Mouse (Mus musculus): ENCODE results near the gene Tpra1. TPM values are rescaled to one million over a fixed set of nuclear protein-coding genes. Genes with fewer than 3 reads are reported as not detected.

Tpra1 gene
- polyA plus RNA-seq, 1 experiment from 2014 or later = 60.3 TPM

GRCm38 (mm10) chr6:88885644-88886416, 16.2 kb upstream of the Tpra1 start:
- Histone ChIP-seq H3K9me3 (replicated peaks; ENCODE audit: control insufficient read depth, low read length) (no peaks in the 10 kb centered on the region), H3K36me3 (ENCODE audit: control insufficient read depth, insufficient read depth) (peaks cover 86% of the 10 kb centered on the region), H3K4me1 (ENCODE audit: control insufficient read depth, low read depth, low read length) (peaks cover 11% of the 10 kb centered on the region), H3K27me3 (ENCODE audit: control insufficient read depth, insufficient read depth, low read depth, low read length) (no peaks in the 10 kb centered on the region), H3K27ac (ENCODE audit: low read length) (no peak overlapping the region), H3K9ac (ENCODE audit: low read depth, low read length) (no peak overlapping the region), H3K4me2 (ENCODE audit: low read depth, low read length) (no peak overlapping the region), H3K4me3 (ENCODE audit: low read depth, low read length) (no peak overlapping the region)
- WGBS (ENCODE audit: insufficient replicate concordance) = 85% methylated on average over 12 of the region's 12 CpGs
- ATAC-seq (ENCODE audit: low read depth) = no peak

DNA sequence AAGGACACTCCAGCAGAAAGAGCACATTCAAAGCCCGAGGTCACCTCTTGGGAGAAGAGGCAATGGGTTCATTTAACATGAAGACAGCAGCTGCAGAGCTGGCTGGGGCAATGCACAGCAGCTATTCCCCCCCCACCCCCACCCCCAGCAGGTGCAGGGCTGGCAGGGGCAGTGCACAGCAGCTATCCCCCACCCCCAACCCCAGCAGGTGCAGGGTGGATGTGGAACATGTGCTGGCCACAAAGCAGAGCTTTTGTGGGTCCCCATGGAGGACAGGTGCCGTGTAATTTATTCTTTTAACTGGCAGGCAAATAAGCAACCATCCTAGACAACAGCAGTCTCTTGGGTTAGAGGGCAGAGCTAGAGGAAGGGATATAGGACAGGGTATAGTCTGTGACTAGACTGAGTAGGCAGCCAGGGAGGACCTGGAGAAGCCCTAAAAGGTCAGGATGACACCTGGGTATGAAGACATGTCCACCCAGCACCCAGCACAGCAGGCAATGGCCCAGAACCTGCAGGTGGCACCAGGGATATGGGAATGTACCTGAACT, 15.6 kb upstream of the Tpra1 start:
- 85% methylated on average over 2 of the region's 2 CpGs for WGBS (ENCODE audit: insufficient replicate concordance)
- Histone ChIP-seq H3K9me3 (replicated peaks; ENCODE audit: control insufficient read depth, low read length) (no peaks in the 10 kb centered on the region), H3K4me2 (ENCODE audit: low read depth, low read length) (no peak overlapping the region), H3K27ac (ENCODE audit: low read length) (no peak overlapping the region), H3K4me3 (ENCODE audit: low read depth, low read length) (no peak overlapping the region), H3K36me3 (ENCODE audit: control insufficient read depth, insufficient read depth) (peaks cover 93% of the 10 kb centered on the region), H3K27me3 (ENCODE audit: control insufficient read depth, insufficient read depth, low read depth, low read length) (no peaks in the 10 kb centered on the region), H3K9ac (ENCODE audit: low read depth, low read length) (no peak overlapping the region), H3K4me1 (ENCODE audit: control insufficient read depth, low read depth, low read length) (peaks cover 14% of the 10 kb centered on the region)
- no peak for ATAC-seq (ENCODE audit: low read depth)

DNA sequence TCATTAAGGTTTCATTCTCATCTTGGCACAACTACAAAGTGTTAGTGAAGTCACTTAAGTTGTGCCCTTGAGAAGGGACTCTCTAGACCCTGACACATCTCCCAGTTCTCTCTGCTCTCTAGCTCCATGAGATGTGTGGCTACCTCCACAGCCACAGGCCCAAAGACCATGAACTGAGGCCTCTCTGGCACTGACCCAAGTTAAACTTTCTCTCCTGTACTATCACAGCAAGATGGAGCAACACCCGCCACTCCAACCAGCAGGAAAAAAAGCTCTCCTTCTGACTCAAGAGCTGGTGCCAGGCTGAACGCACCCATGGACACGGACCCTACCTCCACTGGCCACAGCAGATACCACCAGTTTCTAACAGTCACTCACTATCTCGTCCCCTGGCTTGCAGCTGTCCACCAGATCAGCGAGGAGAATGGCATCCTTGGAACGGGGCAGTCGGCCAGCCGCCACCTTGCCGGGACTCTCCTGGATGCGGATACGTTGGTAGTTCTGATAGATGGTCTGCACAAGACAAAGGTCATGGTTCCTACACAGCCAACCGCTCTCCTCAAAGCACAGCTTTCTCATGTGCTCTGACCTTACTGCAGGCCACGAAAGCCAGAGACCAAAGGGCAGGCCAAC, 12.5 kb upstream of the Tpra1 start:
- peaks cover 14% of the 10 kb centered on the region for H3K4me1 ChIP-seq (ENCODE audit: control insufficient read depth, low read depth, low read length)
- H3K4me3 ChIP-seq (ENCODE audit: low read depth, low read length) = no peak overlapping the region
- no peaks in the 10 kb centered on the region for H3K27me3 ChIP-seq (ENCODE audit: control insufficient read depth, insufficient read depth, low read depth, low read length)
- H3K9me3 ChIP-seq (replicated peaks; ENCODE audit: control insufficient read depth, low read length) = no peaks in the 10 kb centered on the region
- 73% methylated on average over 13 of the region's 13 CpGs for WGBS (ENCODE audit: insufficient replicate concordance)
- no peak overlapping the region for H3K4me2 ChIP-seq (ENCODE audit: low read depth, low read length)
- ATAC-seq (ENCODE audit: low read depth) = peak; percentile 60; the same call in 1 of the 2 replicates
- H3K9ac ChIP-seq (ENCODE audit: low read depth, low read length) = no peak overlapping the region
- H3K27ac ChIP-seq (ENCODE audit: low read length) = peak overlapping the region; percentile 27
- H3K36me3 ChIP-seq (ENCODE audit: control insufficient read depth, insufficient read depth) = peaks cover 94% of the 10 kb centered on the region

DNA sequence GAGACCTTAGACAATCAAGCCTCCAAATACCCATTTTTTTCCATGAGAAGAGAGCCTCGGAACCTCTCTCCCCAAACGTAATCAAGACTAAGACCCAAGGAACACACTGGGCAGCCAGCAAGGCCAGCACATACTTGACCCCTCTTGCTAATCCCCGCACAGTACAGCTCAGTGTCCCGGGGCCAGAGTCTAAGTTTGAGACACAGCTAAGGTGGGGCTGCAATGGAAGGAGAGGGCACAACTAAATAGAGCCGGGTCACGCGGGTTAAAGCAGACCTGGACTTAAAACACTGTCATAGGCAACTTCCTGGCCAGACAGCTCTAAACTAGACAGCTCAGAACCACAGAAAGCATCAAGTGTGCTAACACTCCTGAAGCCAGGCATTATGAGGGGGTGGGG, 11.2 kb upstream of the Tpra1 start:
- no peak for ATAC-seq (ENCODE audit: low read depth)
- Histone ChIP-seq H3K9me3 (replicated peaks; ENCODE audit: control insufficient read depth, low read length) (no peaks in the 10 kb centered on the region), H3K27ac (ENCODE audit: low read length) (no peak overlapping the region), H3K36me3 (ENCODE audit: control insufficient read depth, insufficient read depth) (peaks cover 98% of the 10 kb centered on the region), H3K4me2 (ENCODE audit: low read depth, low read length) (no peak overlapping the region), H3K4me3 (ENCODE audit: low read depth, low read length) (no peak overlapping the region), H3K9ac (ENCODE audit: low read depth, low read length) (no peak overlapping the region), H3K4me1 (ENCODE audit: control insufficient read depth, low read depth, low read length) (peaks cover 20% of the 10 kb centered on the region), H3K27me3 (ENCODE audit: control insufficient read depth, insufficient read depth, low read depth, low read length) (no peaks in the 10 kb centered on the region)
- WGBS (ENCODE audit: insufficient replicate concordance) = 82% methylated on average over 7 of the region's 7 CpGs

GRCm38 (mm10) chr6:88893559-88893958, 8.5 kb upstream of the Tpra1 start:
- Histone ChIP-seq H3K4me2 (ENCODE audit: low read depth, low read length) (no peak overlapping the region), H3K4me3 (ENCODE audit: low read depth, low read length) (no peak overlapping the region), H3K9ac (ENCODE audit: low read depth, low read length) (no peak overlapping the region), H3K9me3 (replicated peaks; ENCODE audit: control insufficient read depth, low read length) (no peaks in the 10 kb centered on the region), H3K36me3 (ENCODE audit: control insufficient read depth, insufficient read depth) (peaks cover 84% of the 10 kb centered on the region), H3K27ac (ENCODE audit: low read length) (no peak overlapping the region), H3K27me3 (ENCODE audit: control insufficient read depth, insufficient read depth, low read depth, low read length) (no peaks in the 10 kb centered on the region), H3K4me1 (ENCODE audit: control insufficient read depth, low read depth, low read length) (peaks cover 38% of the 10 kb centered on the region)
- no peak for ATAC-seq (ENCODE audit: low read depth)
- WGBS (ENCODE audit: insufficient replicate concordance) = 54% methylated on average over 5 of the region's 5 CpGs

- 0 out of 2 replicates have a peak overlapping the region, but pooled peaks have one; percentile 7 for H3K4me3 ChIP-seq (ENCODE audit: low read depth, low read length)
- no peaks in the 10 kb centered on the region for H3K27me3 ChIP-seq (ENCODE audit: control insufficient read depth, insufficient read depth, low read depth, low read length)
- 74% methylated on average over 6 of the region's 6 CpGs for WGBS (ENCODE audit: insufficient replicate concordance)
- no peak for ATAC-seq (ENCODE audit: low read depth)
- H3K36me3 ChIP-seq (ENCODE audit: control insufficient read depth, insufficient read depth) = peaks cover 60% of the 10 kb centered on the region
- no peak overlapping the region for H3K27ac ChIP-seq (ENCODE audit: low read length)
- H3K4me1 ChIP-seq (ENCODE audit: control insufficient read depth, low read depth, low read length) = peaks cover 36% of the 10 kb centered on the region
- H3K9me3 ChIP-seq (replicated peaks; ENCODE audit: control insufficient read depth, low read length) = no peaks in the 10 kb centered on the region
- peak overlapping the region; percentile 71 for H3K4me2 ChIP-seq (ENCODE audit: low read depth, low read length)
- no peak overlapping the region; the same call in 1 of the 2 replicates for H3K9ac ChIP-seq (ENCODE audit: low read depth, low read length)
Measured at GRCm38 (mm10) chr6:88895943-88896342, 6.1 kb upstream of the Tpra1 start.

GRCm38 (mm10) chr6:88897246-88897645, 4.8 kb upstream of the Tpra1 start:
- peak overlapping the region; percentile 45 for H3K27ac ChIP-seq (ENCODE audit: low read length)
- peak overlapping the region; percentile 67 for H3K9ac ChIP-seq (ENCODE audit: low read depth, low read length)
- H3K4me1 ChIP-seq (ENCODE audit: control insufficient read depth, low read depth, low read length) = peaks cover 43% of the 10 kb centered on the region

DNA sequence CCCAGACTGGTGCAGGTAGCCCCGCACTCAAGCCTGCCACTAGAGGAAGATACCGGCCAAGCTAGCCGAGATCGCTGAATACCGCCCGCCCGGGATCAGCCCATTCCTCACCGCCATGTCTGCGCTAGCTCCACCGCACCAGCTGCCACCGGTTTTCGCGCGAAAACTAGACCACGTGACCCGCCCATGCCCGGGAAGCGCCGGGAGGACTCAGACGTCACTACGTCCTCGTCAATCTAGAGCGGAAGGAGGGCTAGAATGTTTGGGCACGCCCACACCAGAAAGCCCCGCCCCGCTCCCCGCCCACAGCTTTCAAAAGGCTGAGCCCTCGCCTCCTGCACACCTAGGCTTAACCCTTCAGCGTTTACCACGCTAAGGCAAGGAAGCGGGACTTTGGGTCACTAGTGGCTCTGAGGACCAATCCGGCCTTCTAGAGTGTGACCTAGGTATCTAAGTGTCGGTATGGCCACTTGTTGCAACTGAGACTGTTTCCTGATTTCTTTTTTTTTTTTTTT, 3.5 kb upstream of the Tpra1 start, which contains the start of gene Mcm2:
TSS of gene Mcm2 (minus strand) at position 247 of the 515 bp plus-strand sequence.
- WGBS (ENCODE audit: insufficient replicate concordance) = under 1% methylated on average over 33 of the region's 33 CpGs
- peak within 1 kb of the TSS; percentile 71 for H3K4me2 ChIP-seq (ENCODE audit: low read depth, low read length)
- peaks cover 34% of the 10 kb centered on the region for H3K36me3 ChIP-seq (ENCODE audit: control insufficient read depth, insufficient read depth)
- peak within 1 kb of the TSS; percentile 74 for H3K4me3 ChIP-seq (ENCODE audit: low read depth, low read length)
- peak within 1 kb of the TSS; percentile 78 for H3K9ac ChIP-seq (ENCODE audit: low read depth, low read length)
- H3K9me3 ChIP-seq (replicated peaks; ENCODE audit: control insufficient read depth, low read length) = no peaks in the 10 kb centered on the region
- H3K27me3 ChIP-seq (ENCODE audit: control insufficient read depth, insufficient read depth, low read depth, low read length) = no peaks in the 10 kb centered on the region
- H3K27ac ChIP-seq (ENCODE audit: low read length) = peak within 1 kb of the TSS; percentile 45
- peak; percentile 74 for ATAC-seq (ENCODE audit: low read depth)
- H3K4me1 ChIP-seq (ENCODE audit: control insufficient read depth, low read depth, low read length) = peaks cover 48% of the 10 kb centered on the region

More at GRCm38 (mm10) chr6:88897246-88897645, 4.8 kb upstream of the Tpra1 start:
- ATAC-seq (ENCODE audit: low read depth) = no peak
- Histone ChIP-seq H3K4me2 (ENCODE audit: low read depth, low read length) (peak overlapping the region; percentile 71), H3K27me3 (ENCODE audit: control insufficient read depth, insufficient read depth, low read depth, low read length) (no peaks in the 10 kb centered on the region), H3K4me3 (ENCODE audit: low read depth, low read length) (peak overlapping the region; percentile 74), H3K9me3 (replicated peaks; ENCODE audit: control insufficient read depth, low read length) (no peaks in the 10 kb centered on the region), H3K36me3 (ENCODE audit: control insufficient read depth, insufficient read depth) (peaks cover 47% of the 10 kb centered on the region)
- 63% methylated on average over 7 of the region's 7 CpGs for WGBS (ENCODE audit: insufficient replicate concordance)
